Mouse (Mus musculus): ENCODE measurements around the gene Man1c1.

- TF ChIP-seq CTCF (IDR thresholded peaks at IDR 0.05; ENCODE audit: low read depth) (no peak), EP300 (IDR thresholded peaks at IDR 0.05; ENCODE audit: low read depth) (no peak)
Observed at GRCm38 (mm10) chr4:134586126-134586525, 118.0 kb downstream of the Man1c1 start.
